Mouse (Mus musculus) liver, postnatal 0 days (tissue): ENCODE data around the gene 1700123O20Rik. TPM values are rescaled to one million over a fixed set of nuclear protein-coding genes. Genes with fewer than 3 reads are reported as not detected.

Source experiments
- ATAC-seq: fragments of 200-750 bp; cut with Nextera tagmentation; 2 replicates; pipeline ENCODE4 v1.8.0; 2017; ENCODE audit warnings: mild to moderate bottlenecking, moderate library complexity
- DNase-seq: peaks from one replicate; pipeline ENCODE4 v3.0.0-alpha.2; 2016
- H3K27ac ChIP-seq: fragments of 300-500 bp; sonication (generic); 2 replicates; pipeline ENCODE4 v1.5.1; 2014; ENCODE audit warnings: antibody characterized with exemption, moderate library complexity, mild to moderate bottlenecking, low read depth
- H3K27me3 ChIP-seq: fragments of 300-500 bp; sonication (generic); 2 replicates; pipeline ENCODE4 v1.6.1; 2014; ENCODE audit warnings: low read length, control low read depth, mixed read lengths; ENCODE audit not compliant: insufficient read depth
- H3K36me3 ChIP-seq: fragments of 300-500 bp; sonication (generic); replicated peaks from 2 replicates; pipeline ENCODE4 v1.6.1; 2014; ENCODE audit warnings: mild to moderate bottlenecking, control low read depth, low read length, moderate library complexity, mixed read lengths; ENCODE audit not compliant: insufficient read depth
- H3K4me1 ChIP-seq: fragments of 300-500 bp; sonication (generic); 2 replicates; pipeline ENCODE4 v1.6.1; 2014; ENCODE audit warnings: antibody characterized with exemption, mild to moderate bottlenecking, control low read depth; ENCODE audit not compliant: insufficient read depth
- H3K4me2 ChIP-seq: fragments of 300-500 bp; sonication (generic); 2 replicates; pipeline ENCODE4 v1.6.1; 2014; ENCODE audit warnings: low read depth, mild to moderate bottlenecking, low read length, moderate library complexity, mixed read lengths
- H3K4me3 ChIP-seq: fragments of 300-500 bp; sonication (generic); 2 replicates; pipeline ENCODE4 v1.5.1; 2014; ENCODE audit warnings: low read depth, low read length
- H3K9ac ChIP-seq: fragments of 300-500 bp; sonication (generic); replicated peaks from 2 replicates; pipeline ENCODE4 v1.6.1; 2014; ENCODE audit warnings: mild to moderate bottlenecking, moderate library complexity
- H3K9me3 ChIP-seq: fragments of 300-500 bp; sonication (generic); 2 replicates; pipeline ENCODE4 v1.6.1; 2016; ENCODE audit warnings: mild to moderate bottlenecking, control low read depth, low read length, mixed read lengths
- CTCF ChIP-seq: sonication (generic); IDR thresholded peaks from 2 replicates; pipeline ENCODE4 v1.5.1; 2016; ENCODE audit warnings: antibody characterized with exemption, low read depth
- EP300 ChIP-seq: IDR thresholded peaks from 2 replicates; pipeline ENCODE4 v1.6.1; 2016; ENCODE audit warnings: antibody characterized with exemption, low read depth, mild to moderate bottlenecking
- WGBS: fragments of 180-500 bp; shearing (Covaris S2); extraction: QIAGEN DNeasy Blood & Tissue Kit; methylation state at CpG from one replicate; pipeline ENCODE4 v1.1.7; 2014; ENCODE audit not compliant: insufficient replicate concordance; 5-methylcytosine and 5-hydroxymethylcytosine counted together
- polyA plus RNA-seq: library from polyadenylated mRNA; unstranded; fragments of >200 nt; fragmentation: Nextera tagmentation; extraction: Ambion mirVana; gene quantifications from 2 replicates; pipeline ENCODE4 v1.2.1, GENCODE M21; 2015

Gene 1700123O20Rik
- polyA plus RNA-seq, 1 experiment from 2014 or later = 53.3 TPM

- Histone ChIP-seq H3K4me1 (peaks cover 8% of the 10 kb centered on the region), H3K36me3 (no peaks in the 10 kb centered on the region), H3K27me3 (no peaks in the 10 kb centered on the region), H3K9me3 (no peaks in the 10 kb centered on the region), H3K4me2 (peak overlapping the region; percentile 32; the same call in 1 of the 2 replicates), H3K9ac (no peak overlapping the region), H3K27ac (peak overlapping the region; percentile 76), H3K4me3 (no peak overlapping the region; the same call in 1 of the 2 replicates)
- DNase-seq = peak; percentile 57
- ATAC-seq = peak; percentile 24; the same call in 1 of the 2 replicates
- 34% methylated on average over 8 of the region's 8 CpGs for WGBS
- TF ChIP-seq CTCF (no peak), EP300 (no peak)
Measured at GRCm38 (mm10) chr14:54712861-54713260, 26.8 kb downstream of the 1700123O20Rik start.

- Histone ChIP-seq H3K4me1 (peaks cover 8% of the 10 kb centered on the region), H3K27ac (0 out of 2 replicates have a peak overlapping the region, but pooled peaks have one; percentile 76), H3K4me3 (peak overlapping the region; percentile 37), H3K9me3 (no peaks in the 10 kb centered on the region), H3K4me2 (peak overlapping the region; percentile 74), H3K9ac (no peak overlapping the region), H3K27me3 (no peaks in the 10 kb centered on the region), H3K36me3 (no peaks in the 10 kb centered on the region)
- TF ChIP-seq CTCF = peak; percentile 90
- no peak for TF ChIP-seq EP300
- DNase-seq (peak; percentile 69), ATAC-seq (peak; percentile 27; the same call in 1 of the 2 replicates)
- WGBS = under 1% methylated on average over 13 of the region's 13 CpGs
Measured at GRCm38 (mm10) chr14:54714121-54714520, 28.1 kb downstream of the 1700123O20Rik start.

GRCm38 (mm10) chr14:54714617-54715081 is 28.6 kb downstream of the 1700123O20Rik start:
- H3K36me3 ChIP-seq = no peaks in the 10 kb centered on the region
- ATAC-seq (peak; percentile 34; the same call in 1 of the 2 replicates), DNase-seq (no peak)
- WGBS = 2% methylated on average over 15 of the region's 15 CpGs
- no peak overlapping the region for H3K9ac ChIP-seq
- 0 out of 2 replicates have a peak, but pooled peaks have one; percentile 5 for TF ChIP-seq CTCF
- no peak for TF ChIP-seq EP300
- H3K4me2 ChIP-seq = peak overlapping the region; percentile 74
- H3K4me1 ChIP-seq = peaks cover 8% of the 10 kb centered on the region
- no peak overlapping the region for H3K27ac ChIP-seq
- H3K4me3 ChIP-seq = peak overlapping the region; percentile 37
- H3K9me3 ChIP-seq = no peaks in the 10 kb centered on the region
- no peaks in the 10 kb centered on the region for H3K27me3 ChIP-seq

GRCm38 (mm10) chr14:54715402-54715801 is 29.4 kb downstream of the 1700123O20Rik start:
- Histone ChIP-seq H3K9ac (no peak overlapping the region), H3K4me3 (no peak overlapping the region), H3K4me1 (peaks cover 8% of the 10 kb centered on the region), H3K9me3 (no peaks in the 10 kb centered on the region), H3K27me3 (no peaks in the 10 kb centered on the region), H3K4me2 (no peak overlapping the region), H3K27ac (no peak overlapping the region), H3K36me3 (no peaks in the 10 kb centered on the region)
- no peak for TF ChIP-seq EP300
- no peak for TF ChIP-seq CTCF
- WGBS = 83% methylated on average over 1 of the region's 1 CpGs
- no peak for ATAC-seq
- no peak for DNase-seq

GRCm38 (mm10) chr14:54720041-54720440 is 34.0 kb downstream of the 1700123O20Rik start:
- WGBS = 76% methylated on average over 11 of the region's 11 CpGs
- Histone ChIP-seq H3K36me3 (no peaks in the 10 kb centered on the region), H3K27ac (no peak overlapping the region), H3K4me2 (no peak overlapping the region), H3K4me1 (0 out of 2 replicates have a peak, but pooled peaks cover under 1% of the 10 kb centered on the region), H3K27me3 (no peaks in the 10 kb centered on the region), H3K4me3 (no peak overlapping the region), H3K9me3 (no peaks in the 10 kb centered on the region), H3K9ac (no peak overlapping the region)
- no peak for DNase-seq
- ATAC-seq = no peak
- TF ChIP-seq CTCF = no peak
- TF ChIP-seq EP300 = no peak

- no peak overlapping the region for H3K9ac ChIP-seq
- no peak for DNase-seq
- H3K27me3 ChIP-seq = no peaks in the 10 kb centered on the region
- H3K4me2 ChIP-seq = no peak overlapping the region
- H3K4me3 ChIP-seq = no peak overlapping the region
- no peaks in the 10 kb centered on the region for H3K9me3 ChIP-seq
- H3K4me1 ChIP-seq = no peaks in the 10 kb centered on the region
- TF ChIP-seq EP300 (no peak), CTCF (no peak)
- H3K36me3 ChIP-seq = no peaks in the 10 kb centered on the region
- H3K27ac ChIP-seq = no peak overlapping the region
- no peak for ATAC-seq
- 73% methylated on average over 7 of the region's 7 CpGs for WGBS
Measured at GRCm38 (mm10) chr14:54720654-54721350, 34.8 kb downstream of the 1700123O20Rik start.
